Mouse (Mus musculus) spleen, adult 2 months (tissue): Measurements from ENCODE around the gene Kcna7.
A peak's percentile ranks its signal among the peaks of the same experiment; 100 is the strongest.

Experiments
- CTCF ChIP-seq: fragments of 200-500 bp; IDR thresholded peaks from 2 replicates; pipeline ENCODE4 v1.5.1; 2011; ENCODE audit warnings: mild to moderate bottlenecking, inconsistent platforms; ENCODE audit not compliant: insufficient read depth, insufficient read length, insufficient replicate concordance; ENCODE audit errors: extremely low read depth
- POLR2A ChIP-seq: fragments of 200-500 bp; IDR thresholded peaks from 2 replicates; pipeline ENCODE4 v1.6.1; 2011; ENCODE audit warnings: low read depth, low read length, inconsistent platforms

GRCm38 (mm10) chr7:45434203-45435015 is 29.0 kb downstream of the Kcna7 start, which contains the start of gene Gys1:
- TF ChIP-seq CTCF = peak; percentile 99
- peak; percentile 21; the same call in 1 of the 2 replicates for TF ChIP-seq POLR2A
